Mouse (Mus musculus) common myeloid progenitor, adult 5-6 weeks (primary cell): Measurements from ENCODE around the gene Dirc2. TPM values are rescaled to one million over a fixed set of nuclear protein-coding genes. Genes with fewer than 3 reads are reported as not detected.

Experiments used
- ATAC-seq: replicated peaks from 2 replicates; pipeline ENCODE4 v1.8.0; 2016; ENCODE audit warnings: low read depth, mild to moderate bottlenecking, moderate TSS enrichment, inconsistent platforms; ENCODE audit not compliant: poor library complexity, severe bottlenecking
- total RNA-seq: library from RNA; stranded (forward); fragments of 200-1000, 187-1606 nt; gene quantifications from 2 replicates; pipeline ENCODE4 v1.2.3, GENCODE M21; 2017

Gene Dirc2
- total RNA-seq: 5.5 and 7.9 TPM in 2 replicates

- ATAC-seq: peak; percentile 23
Measured at GRCm38 (mm10) chr16:35768785-35769642, at the start of gene Dirc2. Gene Dirc2, minus strand, starts transcription at chr16:35769356.

- peak; percentile 98 for ATAC-seq
Measured at GRCm38 (mm10) chr16:35817255-35818089, 48.3 kb upstream of the Dirc2 start.

GRCm38 (mm10) chr16:35813119-35813518 is 44.0 kb upstream of the Dirc2 start:
- no peak for ATAC-seq

- ATAC-seq: no peak
Measured at GRCm38 (mm10) chr16:35808838-35809237, 39.7 kb upstream of the Dirc2 start.

GRCm38 (mm10) chr16:35807663-35807992 is 38.5 kb upstream of the Dirc2 start:
- ATAC-seq: no peak

- ATAC-seq: no peak
Measured at GRCm38 (mm10) chr16:35806973-35807662, 38.0 kb upstream of the Dirc2 start.

- ATAC-seq: no peak
Measured at GRCm38 (mm10) chr16:35803723-35804122, 34.6 kb upstream of the Dirc2 start.

- ATAC-seq: no peak
Measured at GRCm38 (mm10) chr16:35802163-35802562, 33.0 kb upstream of the Dirc2 start.

GRCm38 (mm10) chr16:35791962-35792521 is 22.9 kb upstream of the Dirc2 start:
- ATAC-seq: no peak

- ATAC-seq: no peak
Measured at GRCm38 (mm10) chr16:35788330-35788729, 19.2 kb upstream of the Dirc2 start.

- no peak for ATAC-seq
Measured at GRCm38 (mm10) chr16:35787568-35788189, 18.5 kb upstream of the Dirc2 start.

GRCm38 (mm10) chr16:35787163-35787562 is 18.0 kb upstream of the Dirc2 start:
- ATAC-seq: no peak

GRCm38 (mm10) chr16:35784134-35784725 is 15.1 kb upstream of the Dirc2 start:
- ATAC-seq: peak; percentile 95

GRCm38 (mm10) chr16:35783207-35783573 is 14.0 kb upstream of the Dirc2 start:
- no peak for ATAC-seq

- no peak for ATAC-seq
Measured at GRCm38 (mm10) chr16:35782451-35783206, 13.5 kb upstream of the Dirc2 start.

GRCm38 (mm10) chr16:35781651-35782050 is 12.5 kb upstream of the Dirc2 start:
- no peak for ATAC-seq

GRCm38 (mm10) chr16:35781096-35781495 is 11.9 kb upstream of the Dirc2 start:
- ATAC-seq: no peak

GRCm38 (mm10) chr16:35779681-35780080 is 10.5 kb upstream of the Dirc2 start:
- no peak for ATAC-seq

- ATAC-seq: no peak
Measured at GRCm38 (mm10) chr16:35777768-35778167, 8.6 kb upstream of the Dirc2 start.
